Mouse (Mus musculus): ENCODE measurements at regions not wholly inside any gene's neighbourhood (a gene's known extent, or its start where the extent isn't known, plus 50 kb on each side); places are given as distances from the start of the nearest gene placed in this dataset.

GRCm38 (mm10) chr12:33714392-33714791 lies 213.8 kb upstream of the Ferd3l start:
- DNase-seq (ENCODE audit: low read depth, low spot score), result no peak

- DNase-seq (ENCODE audit: low read depth, low spot score), result no peak
These were observed 212.2 kb upstream of the Ferd3l start for GRCm38 (mm10) chr12:33715997-33716396.

- DNase-seq (ENCODE audit: low read depth, low spot score), result peak; percentile 18
These were observed 211.2 kb upstream of the Ferd3l start for GRCm38 (mm10) chr12:33717053-33717452.

DNA sequence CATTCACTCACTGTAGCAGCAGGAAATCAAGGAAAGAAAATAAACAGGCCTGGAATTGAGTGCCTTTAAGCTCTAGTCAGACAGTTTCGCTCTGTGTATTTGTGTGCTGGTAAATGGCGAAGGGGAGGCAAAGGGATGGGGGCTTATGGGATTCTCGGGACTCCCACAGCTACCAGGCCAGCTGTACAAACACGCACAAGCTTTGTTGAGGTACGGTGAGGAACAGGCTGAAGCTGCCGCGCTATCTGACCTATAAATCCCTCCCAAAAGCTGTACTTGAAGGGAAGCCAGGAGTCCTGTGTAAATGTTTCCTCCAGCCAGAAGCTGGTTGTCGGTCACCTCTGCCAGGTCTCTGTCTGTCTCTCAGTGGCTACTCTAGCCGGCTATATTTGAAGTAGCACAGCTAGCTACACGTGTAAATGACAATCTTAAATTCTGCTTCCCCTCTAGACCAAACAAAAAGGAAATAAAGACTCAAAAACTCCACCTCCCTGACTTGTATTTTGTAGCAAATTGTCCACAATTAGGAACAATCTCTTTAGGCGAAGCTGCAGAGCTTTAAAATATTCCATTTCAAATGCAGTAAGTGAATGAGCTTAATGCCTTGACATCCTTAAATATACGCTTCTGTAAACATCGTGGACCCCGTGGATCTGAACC lies 210.5 kb upstream of the Ferd3l start:
- peak; percentile 82 for DNase-seq (ENCODE audit: low read depth, low spot score)

DNA sequence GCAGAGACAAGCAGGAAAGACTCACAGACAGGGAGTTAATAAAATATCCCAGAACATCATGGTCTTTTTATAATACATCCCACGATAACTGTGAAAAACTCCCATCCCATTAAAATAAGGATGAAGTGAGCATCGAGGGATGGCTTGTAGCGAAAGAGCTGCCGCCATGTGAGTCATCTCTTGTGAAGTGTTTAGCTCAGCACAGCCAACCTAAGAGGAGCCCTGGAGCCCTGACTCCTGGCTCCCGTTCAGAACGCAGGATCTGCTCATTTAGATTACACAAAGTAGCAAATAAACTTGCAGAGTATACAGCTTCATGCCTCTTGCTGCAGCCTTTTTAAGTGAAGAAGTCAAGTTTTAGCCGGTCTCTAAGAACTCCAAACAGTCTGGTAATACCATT lies 209.2 kb upstream of the Ferd3l start:
- DNase-seq (ENCODE audit: low read depth, low spot score), result no peak

- DNase-seq (ENCODE audit: low read depth, low spot score), result peak; percentile 65
These were observed 196.3 kb upstream of the Ferd3l start for GRCm38 (mm10) chr12:33731937-33732336.

- DNase-seq (ENCODE audit: low read depth, low spot score), result no peak
These were observed 152.4 kb upstream of the Ferd3l start for GRCm38 (mm10) chr12:33775563-33776468.

- no peak for DNase-seq (ENCODE audit: low read depth, low spot score)
These were observed 149.7 kb upstream of the Ferd3l start for GRCm38 (mm10) chr12:33778477-33778876.

- no peak for DNase-seq (ENCODE audit: low read depth, low spot score)
These were observed 148.3 kb upstream of the Ferd3l start for GRCm38 (mm10) chr12:33779898-33780297.

DNA sequence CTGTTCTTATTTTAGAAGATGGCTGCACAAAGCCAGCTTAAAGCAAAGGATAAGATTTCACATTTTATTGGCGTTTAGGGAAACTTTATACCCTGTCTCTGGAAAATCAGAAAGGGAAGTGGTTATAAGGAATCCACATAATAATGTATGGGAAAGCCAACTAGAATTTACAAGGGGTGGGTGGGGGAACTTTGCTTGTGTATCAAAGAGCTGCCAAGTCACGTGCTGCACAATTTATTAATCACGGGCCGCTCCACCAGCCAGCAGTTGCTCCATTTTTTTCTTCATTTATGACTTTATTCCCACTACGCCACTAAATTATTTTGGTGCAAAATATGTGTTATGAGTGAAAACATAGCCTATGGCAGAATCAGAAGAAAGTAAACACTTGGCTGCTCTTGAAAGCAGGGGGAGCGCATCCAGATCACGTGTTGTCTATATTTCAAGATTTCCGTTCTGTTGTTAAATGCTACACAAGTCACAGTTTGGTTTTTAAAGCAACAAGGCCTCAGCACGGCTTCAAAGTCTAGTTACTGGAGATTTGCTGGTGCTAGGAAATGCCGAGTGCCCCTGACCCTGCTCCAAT lies 123.9 kb upstream of the Ferd3l start:
- no peak for DNase-seq (ENCODE audit: low read depth, low spot score)

DNA sequence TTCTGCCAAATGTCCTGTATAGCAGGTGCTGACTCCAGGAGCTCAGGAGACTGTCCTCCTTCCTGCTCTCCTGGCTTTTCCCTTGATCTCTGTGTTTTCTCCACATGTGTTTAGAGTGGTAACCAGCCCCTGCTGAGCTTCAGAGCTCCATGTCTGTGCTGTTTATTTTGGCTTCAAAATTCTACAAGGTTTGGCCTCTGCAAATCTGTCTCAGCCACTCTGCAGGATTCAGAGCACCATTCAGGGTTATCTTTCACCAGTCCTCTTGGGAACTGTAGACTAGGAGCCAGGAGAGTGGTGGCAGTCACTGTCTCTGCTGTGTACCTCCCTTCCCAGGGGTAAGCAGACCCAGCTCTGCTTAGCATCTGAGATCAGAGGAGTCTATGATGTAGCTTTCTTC lies 102.7 kb upstream of the Ferd3l start:
- no peak for DNase-seq (ENCODE audit: low read depth, low spot score)

DNA sequence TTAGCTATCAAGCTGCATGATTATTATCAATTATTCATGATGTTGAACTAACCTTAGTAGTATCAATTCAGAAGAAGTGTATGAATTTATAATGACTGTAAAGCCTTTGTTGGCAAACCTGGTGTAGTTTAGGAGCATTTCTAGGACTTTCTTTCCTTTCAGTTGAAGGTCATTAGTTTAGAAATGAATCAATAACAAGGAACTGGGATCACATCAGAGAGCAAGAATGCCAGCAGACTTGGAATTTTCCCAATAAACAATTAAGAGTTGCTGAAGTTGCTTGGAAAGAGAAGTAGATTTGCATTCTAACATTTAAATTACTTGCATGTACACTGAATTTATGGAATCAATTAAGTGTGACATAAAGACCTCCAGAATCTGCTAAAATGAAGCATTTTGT lies 79.1 kb upstream of the Ferd3l start:
- no peak for DNase-seq (ENCODE audit: low read depth, low spot score)

DNA sequence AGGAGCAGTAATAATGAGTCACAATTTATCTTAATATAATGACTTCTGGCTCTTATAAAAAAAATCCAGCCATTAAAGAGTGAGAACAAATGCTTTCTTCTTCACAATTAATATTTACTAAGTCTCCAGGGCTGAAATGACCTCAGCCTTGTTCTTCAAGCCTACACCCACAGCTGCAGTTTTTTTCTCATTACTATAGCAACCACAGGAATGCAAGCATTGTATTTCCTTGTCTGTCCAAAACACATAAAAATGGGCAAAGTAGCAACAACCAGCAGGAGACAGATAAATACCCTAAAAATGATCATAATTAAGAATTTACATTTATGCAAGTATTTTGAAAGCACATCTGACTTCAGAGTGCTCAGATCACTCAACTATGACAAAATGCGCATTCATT lies 76.5 kb upstream of the Ferd3l start:
- DNase-seq (ENCODE audit: low read depth, low spot score), result peak; percentile 40
